Mouse (Mus musculus) liver, embryonic 12.5 days (tissue): Measurements from ENCODE around the gene Trim2. TPM values are rescaled to one million over a fixed set of nuclear protein-coding genes. Genes with fewer than 3 reads are reported as not detected.

Experiments
- ATAC-seq: fragments of 200-750 bp; cut with Nextera tagmentation; 2 replicates; pipeline ENCODE4 v1.8.0; 2017; ENCODE audit warnings: moderate number of reproducible peaks, mild to moderate bottlenecking, moderate library complexity
- H3K27ac ChIP-seq: fragments of 300-500 bp; sonication (generic); 2 replicates; pipeline ENCODE4 v1.5.1; 2016; ENCODE audit warnings: mild to moderate bottlenecking
- H3K27me3 ChIP-seq: fragments of 300-500 bp; sonication (generic); replicated peaks from 2 replicates; pipeline ENCODE4 v1.6.1; 2016; ENCODE audit warnings: mild to moderate bottlenecking, moderate library complexity
- H3K36me3 ChIP-seq: fragments of 300-500 bp; sonication (generic); 2 replicates; pipeline ENCODE4 v1.6.1; 2016; ENCODE audit warnings: mild to moderate bottlenecking, moderate library complexity
- H3K4me1 ChIP-seq: fragments of 300-500 bp; sonication (generic); 2 replicates; pipeline ENCODE4 v1.6.1; 2016
- H3K4me2 ChIP-seq: fragments of 300-500 bp; sonication (generic); 2 replicates; pipeline ENCODE4 v1.6.1; 2016; ENCODE audit warnings: mild to moderate bottlenecking, moderate library complexity
- H3K4me3 ChIP-seq: fragments of 300-500 bp; sonication (generic); 2 replicates; pipeline ENCODE4 v1.5.1; 2016; ENCODE audit warnings: mild to moderate bottlenecking, moderate library complexity
- H3K9ac ChIP-seq: fragments of 300-500 bp; sonication (generic); 2 replicates; pipeline ENCODE4 v1.6.1; 2016; ENCODE audit warnings: mild to moderate bottlenecking, moderate library complexity
- H3K9me3 ChIP-seq: fragments of 300-500 bp; sonication (generic); replicated peaks from 2 replicates; pipeline ENCODE4 v1.6.1; 2016; ENCODE audit warnings: mild to moderate bottlenecking, moderate library complexity
- WGBS: fragments of 180-500 bp; shearing (Covaris S2); methylation state at CpG from one replicate; pipeline ENCODE4 v1.1.7; 2016; ENCODE audit not compliant: insufficient replicate concordance; 5-methylcytosine and 5-hydroxymethylcytosine counted together
- polyA plus RNA-seq: library from polyadenylated mRNA; unstranded; fragments of >200 nt; fragmentation: Nextera tagmentation; extraction: Ambion mirVana; gene quantifications from 2 replicates; pipeline ENCODE4 v1.2.1, GENCODE M21; 2016

The Trim2 gene
- polyA plus RNA-seq, 1 experiment from 2014 or later: 4.0 TPM

- WGBS: 50% methylated on average over 4 of the region's 4 CpGs
- ATAC-seq: no peak
- Histone ChIP-seq H3K4me2 (no peak overlapping the region), H3K4me3 (no peak overlapping the region), H3K36me3 (no peaks in the 10 kb centered on the region), H3K27ac (no peak overlapping the region), H3K9ac (no peak overlapping the region), H3K27me3 (peaks cover 46% of the 10 kb centered on the region), H3K9me3 (no peaks in the 10 kb centered on the region), H3K4me1 (peaks cover 15% of the 10 kb centered on the region)
These were observed 112.8 kb downstream of the Trim2 start for GRCm38 (mm10) chr3:84193881-84194280.

- H3K4me2 ChIP-seq: peak overlapping the region; percentile 61
- peaks cover 52% of the 10 kb centered on the region for H3K27me3 ChIP-seq
- H3K36me3 ChIP-seq: no peaks in the 10 kb centered on the region
- WGBS: 26% methylated on average over 21 of the region's 21 CpGs
- ATAC-seq: no peak
- H3K27ac ChIP-seq: no peak overlapping the region
- H3K9ac ChIP-seq: no peak overlapping the region
- no peaks in the 10 kb centered on the region for H3K9me3 ChIP-seq
- H3K4me1 ChIP-seq: peaks cover 15% of the 10 kb centered on the region
- peak overlapping the region; percentile 39 for H3K4me3 ChIP-seq
These were observed 115.4 kb downstream of the Trim2 start for GRCm38 (mm10) chr3:84191141-84191881.

- 2% methylated on average over 41 of the region's 41 CpGs for WGBS
- Histone ChIP-seq H3K9me3 (no peaks in the 10 kb centered on the region), H3K27me3 (peaks cover 52% of the 10 kb centered on the region), H3K4me3 (peak overlapping the region; percentile 39), H3K4me1 (peaks cover 15% of the 10 kb centered on the region), H3K4me2 (peak overlapping the region; percentile 61), H3K27ac (no peak overlapping the region), H3K9ac (no peak overlapping the region), H3K36me3 (no peaks in the 10 kb centered on the region)
- ATAC-seq: no peak
These were observed 116.1 kb downstream of the Trim2 start for GRCm38 (mm10) chr3:84190513-84191061.

GRCm38 (mm10) chr3:84189629-84190173 lies 117.0 kb downstream of the Trim2 start:
- peaks cover 52% of the 10 kb centered on the region for H3K27me3 ChIP-seq
- H3K27ac ChIP-seq: no peak overlapping the region
- peaks cover 15% of the 10 kb centered on the region for H3K4me1 ChIP-seq
- H3K9me3 ChIP-seq: no peaks in the 10 kb centered on the region
- peak overlapping the region; percentile 39 for H3K4me3 ChIP-seq
- no peak overlapping the region for H3K9ac ChIP-seq
- no peak for ATAC-seq
- no peaks in the 10 kb centered on the region for H3K36me3 ChIP-seq
- H3K4me2 ChIP-seq: peak overlapping the region; percentile 61
- WGBS: 21% methylated on average over 10 of the region's 10 CpGs

GRCm38 (mm10) chr3:84181717-84182116 lies 125.0 kb downstream of the Trim2 start:
- no peaks in the 10 kb centered on the region for H3K4me1 ChIP-seq
- WGBS: 47% methylated on average over 4 of the region's 4 CpGs
- no peak for ATAC-seq
- no peak overlapping the region for H3K4me2 ChIP-seq
- no peaks in the 10 kb centered on the region for H3K9me3 ChIP-seq
- no peak overlapping the region for H3K4me3 ChIP-seq
- no peaks in the 10 kb centered on the region for H3K36me3 ChIP-seq
- no peak overlapping the region for H3K27ac ChIP-seq
- H3K27me3 ChIP-seq: 0 out of 2 replicates have a peak, but pooled peaks cover under 1% of the 10 kb centered on the region
- H3K9ac ChIP-seq: no peak overlapping the region

- Histone ChIP-seq H3K9ac (no peak overlapping the region), H3K27ac (no peak overlapping the region), H3K27me3 (no peaks in the 10 kb centered on the region), H3K4me2 (no peak overlapping the region), H3K4me3 (no peak overlapping the region), H3K9me3 (no peaks in the 10 kb centered on the region), H3K4me1 (no peaks in the 10 kb centered on the region), H3K36me3 (no peaks in the 10 kb centered on the region)
- WGBS: 37% methylated on average over 8 of the region's 8 CpGs
- ATAC-seq: no peak
These were observed 125.6 kb downstream of the Trim2 start for GRCm38 (mm10) chr3:84181102-84181501.

- H3K27me3 ChIP-seq: no peaks in the 10 kb centered on the region
- ATAC-seq: no peak
These were observed 126.4 kb downstream of the Trim2 start for GRCm38 (mm10) chr3:84180304-84180703.

GRCm38 (mm10) chr3:84177834-84178233 lies 128.8 kb downstream of the Trim2 start:
- no peaks in the 10 kb centered on the region for H3K9me3 ChIP-seq
- H3K27ac ChIP-seq: no peak overlapping the region
- no peak overlapping the region for H3K9ac ChIP-seq
- H3K4me2 ChIP-seq: no peak overlapping the region
- H3K4me1 ChIP-seq: no peaks in the 10 kb centered on the region
- whole genome bisulfite sequencing: 57% methylated on average over 2 of the region's 2 CpGs
- H3K4me3 ChIP-seq: no peak overlapping the region
- H3K27me3 ChIP-seq: 0 out of 2 replicates have a peak, but pooled peaks cover 3% of the 10 kb centered on the region
- no peaks in the 10 kb centered on the region for H3K36me3 ChIP-seq
- no peak for ATAC-seq

More at GRCm38 (mm10) chr3:84180304-84180703, 126.4 kb downstream of the Trim2 start:
- Histone ChIP-seq H3K9ac (no peak overlapping the region), H3K36me3 (no peaks in the 10 kb centered on the region), H3K27ac (no peak overlapping the region), H3K9me3 (no peaks in the 10 kb centered on the region), H3K4me1 (no peaks in the 10 kb centered on the region), H3K4me2 (no peak overlapping the region), H3K4me3 (no peak overlapping the region)
- 65% methylated on average over 2 of the region's 2 CpGs for WGBS

- no peak overlapping the region for H3K4me2 ChIP-seq
- no peak for ATAC-seq
- no peaks in the 10 kb centered on the region for H3K36me3 ChIP-seq
- H3K4me3 ChIP-seq: no peak overlapping the region
- H3K9ac ChIP-seq: no peak overlapping the region
- 0 out of 2 replicates have a peak, but pooled peaks cover 3% of the 10 kb centered on the region for H3K27me3 ChIP-seq
- 49% methylated on average over 7 of the region's 7 CpGs for WGBS
- H3K4me1 ChIP-seq: peaks cover 4% of the 10 kb centered on the region; the same call in 1 of the 2 replicates
- no peaks in the 10 kb centered on the region for H3K9me3 ChIP-seq
- no peak overlapping the region for H3K27ac ChIP-seq
These were observed 131.1 kb downstream of the Trim2 start for GRCm38 (mm10) chr3:84175337-84176315.

- no peak within 1 kb of the TSS for H3K9ac ChIP-seq
- peaks cover 4% of the 10 kb centered on the region; the same call in 1 of the 2 replicates for H3K4me1 ChIP-seq
- WGBS: 78% methylated on average over 11 of the region's 11 CpGs
- no peak within 1 kb of the TSS for H3K27ac ChIP-seq
- no peak within 1 kb of the TSS for H3K4me3 ChIP-seq
- no peaks in the 10 kb centered on the region for H3K9me3 ChIP-seq
- H3K36me3 ChIP-seq: no peaks in the 10 kb centered on the region
- 0 out of 2 replicates have a peak, but pooled peaks cover 8% of the 10 kb centered on the region for H3K27me3 ChIP-seq
- ATAC-seq: no peak
- no peak within 1 kb of the TSS for H3K4me2 ChIP-seq
These were observed 133.0 kb downstream of the Trim2 start, which contains the start of gene Gm6525 for GRCm38 (mm10) chr3:84173581-84174154. Gm6525 (plus strand) TSS chr3:84174104.

GRCm38 (mm10) chr3:84172406-84172805 lies 134.3 kb downstream of the Trim2 start:
- peak overlapping the region; percentile 43 for H3K4me2 ChIP-seq

More at GRCm38 (mm10) chr3:84172406-84172805, 134.3 kb downstream of the Trim2 start:
- ATAC-seq: no peak
- Histone ChIP-seq H3K27ac (no peak overlapping the region), H3K4me3 (no peak overlapping the region), H3K9me3 (no peaks in the 10 kb centered on the region), H3K4me1 (peaks cover 4% of the 10 kb centered on the region; the same call in 1 of the 2 replicates), H3K36me3 (no peaks in the 10 kb centered on the region), H3K9ac (no peak overlapping the region), H3K27me3 (0 out of 2 replicates have a peak, but pooled peaks cover 8% of the 10 kb centered on the region)
- WGBS: 24% methylated on average over 11 of the region's 11 CpGs
